ENCODE assay signal across 24 mouse cellular contexts in the genomic region with DNA sequence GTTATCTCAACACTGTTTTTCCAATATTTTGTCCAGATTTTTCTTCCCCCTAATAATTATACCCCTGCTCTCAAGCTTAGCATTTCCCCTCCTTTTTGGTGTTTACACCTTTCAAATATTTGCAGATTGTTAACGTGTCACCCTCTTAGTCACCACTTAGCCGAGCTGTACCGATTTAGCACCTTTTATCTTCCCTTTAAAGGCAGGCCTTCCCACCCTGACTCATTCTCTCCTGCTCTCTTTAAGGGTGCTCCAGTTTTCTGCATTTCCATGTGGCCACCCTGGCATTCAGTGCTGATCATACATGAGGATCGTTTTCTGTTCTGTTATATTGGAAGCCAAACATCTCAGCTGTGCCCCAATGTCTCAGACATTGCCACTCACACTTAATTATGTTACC. TPM values are rescaled to one million over a fixed set of nuclear protein-coding genes. Genes with fewer than 3 reads are reported as not detected.
"Had no signal": no experiment of that assay in that cellular context is flagged by ENCODE, and none has a peak within 500 bp of the region (broad histone marks: within the 10 kb centered on the region; RNA-seq: fewer than 3 reads in every experiment).

No protein-coding gene starts in this region.

- H3K4me2 ChIP-seq: intestine, embryonic 15.5 days; kidney, embryonic 15.5 days; limb, embryonic 12.5 days; limb, embryonic 15.5 days; liver, embryonic 11.5 days; lung, embryonic 15.5 days; midbrain, embryonic 13.5 days; neural tube, embryonic 13.5 days had no signal

- H3K27me3 ChIP-seq: intestine, embryonic 15.5 days; kidney, embryonic 15.5 days; limb, embryonic 12.5 days; limb, embryonic 15.5 days; lung, embryonic 15.5 days; megakaryocyte, embryonic 14.5 days; midbrain, embryonic 13.5 days; neural tube, embryonic 13.5 days had no signal

- H3K9me3 ChIP-seq: intestine, embryonic 15.5 days; kidney, embryonic 15.5 days; limb, embryonic 12.5 days; limb, embryonic 15.5 days; lung, embryonic 15.5 days; megakaryocyte, embryonic 14.5 days; midbrain, embryonic 10.5 days; midbrain, embryonic 13.5 days; neural tube, embryonic 13.5 days had no signal

- H3K27ac ChIP-seq: intestine, embryonic 15.5 days; kidney, embryonic 15.5 days; limb, embryonic 12.5 days; limb, embryonic 15.5 days; liver, embryonic 14.5 days; lung, embryonic 15.5 days; midbrain, embryonic 10.5 days; midbrain, embryonic 13.5 days had no signal

- H3K9ac ChIP-seq: intestine, embryonic 15.5 days; kidney, embryonic 15.5 days; limb, embryonic 12.5 days; limb, embryonic 15.5 days; liver, embryonic 14.5 days; liver, postnatal 0 days; lung, embryonic 15.5 days; midbrain, embryonic 13.5 days; neural tube, embryonic 13.5 days had no signal

- ATAC-seq: intestine, embryonic 15.5 days; liver, postnatal 0 days; midbrain, embryonic 13.5 days; midbrain, embryonic 16.5 days had no signal

- DNase-seq: kidney, adult 11 months; kidney, adult 8-10 months; kidney, postnatal 10 days; kidney, postnatal 36 days; left cerebral cortex, postnatal 4 days; liver, postnatal 0 days; thymus, adult 2 months; thymus, postnatal 14 days; thymus, postnatal 4 days had no signal

- H3K4me3 ChIP-seq: intestine, embryonic 15.5 days; kidney, embryonic 15.5 days; limb, embryonic 12.5 days; limb, embryonic 15.5 days; lung, embryonic 15.5 days; megakaryocyte, embryonic 14.5 days; midbrain, embryonic 10.5 days; midbrain, embryonic 13.5 days; myocyte; neural tube, embryonic 13.5 days had no signal

- H3K36me3 ChIP-seq: intestine, embryonic 15.5 days; kidney, embryonic 15.5 days; limb, embryonic 12.5 days; lung, embryonic 15.5 days; midbrain, embryonic 10.5 days; midbrain, embryonic 13.5 days; neural tube, embryonic 13.5 days had no signal

RNA-seq across cellular contexts. Expression of gene Lrrc4, which starts 41.9 kb away (rescaled TPM):
- total RNA-seq: monocyte, adult 5-6 weeks; neutrophil, adult 5-6 weeks had no signal
